Mouse (Mus musculus) limb, embryonic 13.5 days (tissue): ENCODE results near the gene Rps27l. TPM values are rescaled to one million over a fixed set of nuclear protein-coding genes. Genes with fewer than 3 reads are reported as not detected.
"Not testable (repeated sequence)": the region's sequence is repeated elsewhere in the genome, so short reads cannot be mapped to it uniquely, and the experiment has no call there.

Experiments
- ATAC-seq: fragments of 200-750 bp; cut with Nextera tagmentation; 2 replicates; pipeline ENCODE4 v1.8.0; 2017; ENCODE audit warnings: low read depth, moderate number of reproducible peaks, moderate TSS enrichment; ENCODE audit not compliant: low FRiP score
- H3K27ac ChIP-seq: fragments of 300-500 bp; sonication (generic); 2 replicates; pipeline ENCODE4 v1.5.1; 2015; ENCODE audit warnings: inconsistent platforms, mild to moderate bottlenecking, moderate library complexity
- H3K27me3 ChIP-seq: fragments of 300-500 bp; sonication (generic); 2 replicates; pipeline ENCODE4 v1.6.1; 2015; ENCODE audit warnings: mild to moderate bottlenecking, inconsistent platforms
- H3K36me3 ChIP-seq: fragments of 300-500 bp; sonication (generic); 2 replicates; pipeline ENCODE4 v1.6.1; 2015; ENCODE audit warnings: inconsistent platforms, mild to moderate bottlenecking, moderate library complexity
- H3K4me1 ChIP-seq: fragments of 300-500 bp; sonication (generic); 2 replicates; pipeline ENCODE4 v1.6.1; 2015; ENCODE audit warnings: inconsistent platforms
- H3K4me2 ChIP-seq: fragments of 300-500 bp; sonication (generic); replicated peaks from 2 replicates; pipeline ENCODE4 v1.6.1; 2015; ENCODE audit warnings: inconsistent platforms, mild to moderate bottlenecking, moderate library complexity
- H3K4me3 ChIP-seq: fragments of 300-500 bp; sonication (generic); 2 replicates; pipeline ENCODE4 v1.5.1; 2015; ENCODE audit warnings: moderate library complexity, mild to moderate bottlenecking, inconsistent platforms
- H3K9ac ChIP-seq: fragments of 300-500 bp; sonication (generic); 2 replicates; pipeline ENCODE4 v1.6.1; 2015; ENCODE audit warnings: mild to moderate bottlenecking, inconsistent platforms
- H3K9me3 ChIP-seq: fragments of 300-500 bp; sonication (generic); 2 replicates; pipeline ENCODE4 v1.6.1; 2016; ENCODE audit warnings: inconsistent platforms
- WGBS: fragments of 180-500 bp; shearing (Covaris S2); methylation state at CpG from one replicate; pipeline ENCODE4 v1.1.7; 2015; 5-methylcytosine and 5-hydroxymethylcytosine counted together
- polyA plus RNA-seq: library from polyadenylated mRNA; unstranded; fragments of >200 nt; fragmentation: Nextera tagmentation; extraction: Ambion mirVana; gene quantifications from 2 replicates; pipeline ENCODE4 v1.2.1, GENCODE M21; 2015

Gene Rps27l
- 626 and 654 TPM in 2 replicates for polyA plus RNA-seq

DNA sequence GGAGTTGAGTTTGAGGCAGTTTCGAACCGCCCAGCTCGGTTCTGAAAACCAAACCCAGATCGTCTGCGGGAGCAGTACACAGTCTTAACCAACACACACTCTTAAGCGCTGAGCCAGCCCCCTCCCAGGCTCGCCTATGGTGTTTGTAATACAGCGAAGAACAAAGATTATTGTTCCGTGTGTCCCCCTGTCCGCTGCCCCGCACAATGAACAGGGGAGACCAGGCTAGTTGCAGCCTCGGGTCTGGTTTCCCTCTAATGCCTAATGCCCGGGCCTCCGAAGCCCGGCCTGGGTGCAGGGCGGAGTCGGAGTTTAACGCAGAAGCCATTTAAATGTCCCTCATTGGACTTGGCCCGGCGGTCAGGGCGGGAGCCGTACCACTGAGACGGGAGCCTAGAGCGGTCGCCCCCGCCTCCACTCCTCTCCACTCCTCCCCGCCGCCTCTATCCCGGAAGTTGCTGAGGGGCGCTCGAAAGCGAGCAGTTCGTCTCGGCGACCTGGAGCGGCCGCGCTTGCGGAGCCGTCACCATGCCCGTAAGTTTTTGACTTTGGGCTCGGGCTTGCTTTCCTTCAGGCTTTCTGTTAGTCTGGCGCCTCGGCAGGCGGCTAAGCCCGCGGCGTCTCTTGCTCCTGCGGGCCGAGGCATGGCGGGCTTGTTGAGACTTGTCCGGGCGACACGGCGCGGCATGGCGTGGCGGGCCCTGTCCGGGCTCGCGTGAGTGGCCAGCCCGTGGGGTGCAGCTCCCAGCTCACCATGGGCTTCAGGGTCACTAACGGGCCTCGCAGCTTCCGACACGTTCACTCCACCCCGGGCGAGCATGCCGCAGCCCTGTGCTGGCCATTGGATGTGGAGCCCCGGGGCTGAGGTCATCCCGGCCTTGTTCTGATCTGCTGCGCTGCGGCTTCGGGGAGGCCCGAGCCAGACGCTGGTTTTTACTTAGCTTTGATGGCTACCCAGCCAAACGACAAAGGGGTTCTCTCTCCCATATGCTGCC, at the start of gene Rps27l:
Gene Rps27l (plus strand): TSS at position 440 of the 995 bp plus-strand sequence.
- H3K4me3 ChIP-seq: peak within 1 kb of the TSS; percentile 91
- peaks cover 11% of the 10 kb centered on the region for H3K36me3 ChIP-seq
- H3K9ac ChIP-seq: peak within 1 kb of the TSS; percentile 95
- peak within 1 kb of the TSS; percentile 96 for H3K27ac ChIP-seq
- peak; percentile 100 for ATAC-seq
- WGBS: under 1% methylated on average over 77 of the region's 77 CpGs
- no peaks in the 10 kb centered on the region for H3K9me3 ChIP-seq
- H3K27me3 ChIP-seq: no peaks in the 10 kb centered on the region
- H3K4me1 ChIP-seq: peaks cover 14% of the 10 kb centered on the region; the same call in 1 of the 2 replicates
- peak within 1 kb of the TSS; percentile 89 for H3K4me2 ChIP-seq

DNA sequence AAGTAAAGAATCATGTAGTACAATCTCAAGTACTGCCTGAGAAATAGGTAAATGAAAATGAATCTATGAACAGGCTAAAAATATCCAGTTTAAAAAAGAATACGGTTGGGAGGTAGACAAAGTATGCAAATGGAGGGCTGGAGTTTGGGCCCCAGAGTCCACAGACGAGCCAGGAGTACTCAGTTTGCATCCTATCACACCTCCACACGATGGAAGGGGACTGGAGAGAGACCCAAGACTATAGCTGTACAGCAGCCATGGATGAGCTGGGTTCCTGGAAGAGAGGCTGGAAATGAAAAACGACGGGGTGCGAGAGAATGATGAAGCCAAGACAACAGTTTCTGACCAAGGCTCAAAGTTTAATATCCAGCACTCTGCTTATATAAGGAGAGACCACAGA, 48.9 kb upstream of the Rps27l start:
- Histone ChIP-seq H3K9me3 (no peaks in the 10 kb centered on the region), H3K36me3 (no peaks in the 10 kb centered on the region; the same call in 1 of the 2 replicates), H3K4me1 (peaks cover 10% of the 10 kb centered on the region), H3K9ac (no peak overlapping the region), H3K4me2 (no peak overlapping the region), H3K27ac (no peak overlapping the region), H3K27me3 (no peaks in the 10 kb centered on the region), H3K4me3 (no peak overlapping the region)
- WGBS: 52% methylated on average over 6 of the region's 6 CpGs
- no peak for ATAC-seq

DNA sequence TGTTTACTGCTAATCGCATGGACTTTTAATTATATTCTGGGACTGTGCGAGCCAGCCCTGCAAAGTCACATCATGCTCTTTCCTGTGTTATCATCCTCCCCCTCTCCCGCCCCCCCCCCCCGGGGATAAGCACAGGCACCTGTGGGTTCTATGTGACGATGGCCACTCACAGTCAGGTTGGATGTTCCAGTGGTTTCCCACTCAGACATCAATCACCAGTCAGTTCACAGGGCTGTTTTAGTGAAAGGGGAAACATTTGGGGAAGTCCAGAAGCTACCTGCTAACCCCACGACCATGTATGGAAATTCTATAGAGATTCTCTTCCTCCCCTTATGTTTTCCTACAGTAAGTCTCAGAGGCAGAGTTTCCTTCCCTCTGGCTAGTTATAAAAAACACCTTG, 48.0 kb upstream of the Rps27l start:
- Histone ChIP-seq H3K36me3 (no peaks in the 10 kb centered on the region; the same call in 1 of the 2 replicates), H3K9ac (no peak overlapping the region), H3K27me3 (no peaks in the 10 kb centered on the region), H3K4me2 (no peak overlapping the region), H3K9me3 (no peaks in the 10 kb centered on the region), H3K4me1 (peaks cover 10% of the 10 kb centered on the region), H3K4me3 (no peak overlapping the region), H3K27ac (no peak overlapping the region)
- 59% methylated on average over 6 of the region's 6 CpGs for WGBS
- no peak for ATAC-seq

DNA sequence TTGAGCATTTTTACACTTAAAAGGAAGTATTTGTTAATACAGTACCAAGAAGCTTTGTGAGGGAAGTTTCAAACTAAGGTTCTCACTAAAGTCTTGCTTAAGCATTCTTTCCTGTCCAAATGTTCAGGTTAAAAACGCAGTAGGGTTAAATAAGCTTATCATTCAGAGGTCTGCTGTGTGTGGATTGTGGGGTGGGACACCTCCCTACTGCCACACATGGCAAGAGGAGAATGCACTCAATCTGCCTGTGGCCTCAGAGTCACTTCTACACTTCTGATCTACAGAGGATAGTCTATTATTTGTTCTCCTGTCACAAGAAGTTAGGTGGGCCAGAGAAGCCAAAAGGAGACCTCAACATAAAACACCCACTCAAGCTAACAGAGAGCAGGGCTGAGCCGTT, 46.8 kb upstream of the Rps27l start:
- no peak overlapping the region for H3K27ac ChIP-seq
- H3K4me2 ChIP-seq: no peak overlapping the region
- peaks cover 4% of the 10 kb centered on the region; the same call in 1 of the 2 replicates for H3K36me3 ChIP-seq
- no peak for ATAC-seq
- H3K9ac ChIP-seq: no peak overlapping the region
- H3K27me3 ChIP-seq: no peaks in the 10 kb centered on the region
- peaks cover 10% of the 10 kb centered on the region for H3K4me1 ChIP-seq
- H3K9me3 ChIP-seq: no peaks in the 10 kb centered on the region
- H3K4me3 ChIP-seq: no peak overlapping the region
- WGBS: 86% methylated on average over 2 of the region's 2 CpGs

DNA sequence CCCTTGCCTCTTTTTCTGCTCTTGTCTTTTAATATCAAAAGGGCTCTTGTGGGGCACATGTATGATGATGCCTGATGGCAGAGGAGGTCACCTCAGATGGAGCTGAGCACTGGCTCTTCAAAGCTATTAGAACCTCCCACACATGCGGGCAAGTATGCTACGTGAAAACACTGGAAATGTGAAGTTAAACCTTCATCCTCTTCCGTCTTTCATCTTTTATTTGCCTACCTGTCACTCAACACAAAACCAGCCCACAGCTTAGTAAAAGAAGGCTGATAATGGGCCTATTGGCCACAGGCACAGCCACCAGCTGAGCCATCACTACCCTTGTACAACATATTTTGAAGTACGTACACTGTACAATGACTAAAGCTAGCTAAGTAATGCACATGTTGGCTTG, 46.4 kb upstream of the Rps27l start:
- H3K9me3 ChIP-seq: no peaks in the 10 kb centered on the region
- no peak overlapping the region for H3K4me2 ChIP-seq
- peaks cover 4% of the 10 kb centered on the region; the same call in 1 of the 2 replicates for H3K36me3 ChIP-seq
- peaks cover 10% of the 10 kb centered on the region for H3K4me1 ChIP-seq
- no peak overlapping the region for H3K4me3 ChIP-seq
- no peaks in the 10 kb centered on the region for H3K27me3 ChIP-seq
- H3K9ac ChIP-seq: no peak overlapping the region
- H3K27ac ChIP-seq: no peak overlapping the region
- WGBS: 83% methylated on average over 4 of the region's 4 CpGs
- no peak for ATAC-seq

DNA sequence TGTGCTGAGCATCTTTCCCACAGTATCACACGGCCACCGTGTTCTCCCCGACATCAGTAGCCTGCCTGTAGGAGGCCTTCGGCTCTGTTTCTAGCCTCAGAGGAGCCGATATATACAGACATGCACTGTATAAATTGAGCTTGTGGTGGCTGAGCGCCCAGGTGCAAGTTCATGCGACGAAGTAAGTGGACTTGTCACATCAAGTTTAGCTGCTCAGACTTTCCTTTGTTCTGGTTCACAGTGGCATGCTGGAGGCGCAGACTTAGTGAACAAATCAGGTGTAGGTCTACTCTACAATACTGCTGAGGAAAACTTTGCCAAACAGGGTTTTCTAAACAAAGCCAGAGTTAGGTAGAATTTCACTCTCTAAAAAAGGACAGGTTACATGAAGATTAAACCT, 39.9 kb upstream of the Rps27l start:
- ATAC-seq: no peak
- Histone ChIP-seq H3K4me2 (no peak overlapping the region), H3K9ac (0 out of 2 replicates have a peak overlapping the region, but pooled peaks have one; percentile 19), H3K36me3 (peaks cover 4% of the 10 kb centered on the region; the same call in 1 of the 2 replicates), H3K27me3 (no peaks in the 10 kb centered on the region), H3K9me3 (no peaks in the 10 kb centered on the region), H3K4me1 (peaks cover 11% of the 10 kb centered on the region), H3K27ac (no peak overlapping the region), H3K4me3 (no peak overlapping the region)
- WGBS: 77% methylated on average over 9 of the region's 9 CpGs

DNA sequence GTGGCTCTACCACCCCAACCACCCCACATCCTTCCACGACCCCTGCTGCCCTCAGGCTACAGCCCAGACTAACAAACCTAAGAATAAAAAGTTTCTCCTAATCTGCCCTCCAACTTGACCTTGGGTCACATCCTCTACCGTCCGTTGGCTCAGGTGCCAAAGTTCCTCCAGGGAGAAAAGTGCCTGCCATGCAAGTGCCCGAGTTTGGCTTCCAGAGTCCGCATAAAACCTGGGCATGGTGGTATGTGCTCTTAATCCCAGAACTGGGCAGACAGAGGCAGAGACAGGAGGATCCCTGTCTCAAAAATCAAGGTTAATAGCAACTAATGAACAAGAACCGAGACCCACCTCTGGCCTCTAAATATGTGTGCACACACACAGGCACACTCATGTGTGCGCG, 38.8 kb upstream of the Rps27l start:
- Histone ChIP-seq H3K36me3 (peaks cover 4% of the 10 kb centered on the region; the same call in 1 of the 2 replicates), H3K9me3 (no peaks in the 10 kb centered on the region), H3K9ac (no peak overlapping the region), H3K27me3 (no peaks in the 10 kb centered on the region), H3K27ac (no peak overlapping the region), H3K4me3 (no peak overlapping the region), H3K4me1 (peaks cover 11% of the 10 kb centered on the region), H3K4me2 (no peak overlapping the region)
- ATAC-seq: no peak
- WGBS: 87% methylated on average over 8 of the region's 8 CpGs

DNA sequence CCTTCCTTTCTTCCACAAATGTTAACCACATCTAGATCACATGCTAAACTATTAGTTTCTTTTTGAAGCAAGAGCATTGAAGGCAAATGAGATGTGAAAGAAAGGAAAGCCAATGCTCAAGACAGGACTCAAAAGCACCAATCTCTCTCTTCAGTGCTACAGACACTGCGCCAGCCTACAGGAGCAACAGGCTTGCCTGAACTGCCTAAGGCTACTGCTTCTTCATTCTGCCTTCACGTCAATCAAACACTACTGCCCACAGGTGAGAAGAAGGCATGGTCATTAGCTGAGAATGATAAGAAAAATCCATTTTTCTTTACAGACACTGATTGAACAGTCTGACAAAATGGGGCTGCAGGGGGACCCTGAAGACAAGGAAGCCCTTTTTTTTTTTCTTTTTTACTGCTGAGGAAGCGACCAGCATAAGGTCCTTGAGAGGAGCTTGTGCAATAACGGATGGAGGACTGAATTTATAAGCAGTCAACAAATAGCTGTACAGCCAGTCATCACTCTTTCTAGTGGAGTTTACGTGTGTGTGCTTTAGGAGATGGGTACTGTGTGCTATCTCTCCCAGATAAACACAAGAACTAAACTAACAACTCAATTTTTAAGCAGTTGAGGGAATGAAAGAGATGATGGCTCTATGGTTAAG, 38.0 kb upstream of the Rps27l start:
- Histone ChIP-seq H3K27me3 (no peaks in the 10 kb centered on the region), H3K9ac (no peak overlapping the region), H3K4me2 (no peak overlapping the region), H3K9me3 (no peaks in the 10 kb centered on the region), H3K4me3 (no peak overlapping the region), H3K27ac (no peak overlapping the region), H3K36me3 (peaks cover 4% of the 10 kb centered on the region), H3K4me1 (peaks cover 11% of the 10 kb centered on the region)
- no peak for ATAC-seq
- WGBS: 89% methylated on average over 5 of the region's 5 CpGs

DNA sequence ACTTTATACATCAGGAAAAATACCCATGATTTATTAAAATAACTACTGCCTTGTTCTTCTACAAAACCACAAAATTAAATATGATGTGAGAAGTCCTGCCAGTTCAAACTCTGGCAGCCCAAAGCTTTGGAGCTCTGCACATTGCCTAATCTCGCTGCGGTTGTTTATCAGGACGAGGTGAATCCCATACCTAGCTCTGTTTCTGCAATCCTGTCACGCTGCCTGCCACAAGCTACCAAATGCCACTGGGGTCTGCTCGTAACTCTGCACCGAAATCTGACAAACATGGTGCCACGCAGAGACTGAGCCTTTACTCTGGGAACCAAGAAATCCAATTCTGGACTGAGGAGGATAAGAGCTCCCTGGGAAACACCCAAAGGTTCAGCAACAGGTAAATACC, 36.0 kb upstream of the Rps27l start:
- no peak overlapping the region for H3K27ac ChIP-seq
- H3K9me3 ChIP-seq: no peaks in the 10 kb centered on the region
- WGBS: 74% methylated on average over 7 of the region's 7 CpGs
- H3K9ac ChIP-seq: no peak overlapping the region
- H3K4me3 ChIP-seq: no peak overlapping the region
- no peaks in the 10 kb centered on the region; the same call in 1 of the 2 replicates for H3K36me3 ChIP-seq
- no peak for ATAC-seq
- peaks cover 11% of the 10 kb centered on the region for H3K4me1 ChIP-seq
- H3K27me3 ChIP-seq: no peaks in the 10 kb centered on the region
- H3K4me2 ChIP-seq: no peak overlapping the region

DNA sequence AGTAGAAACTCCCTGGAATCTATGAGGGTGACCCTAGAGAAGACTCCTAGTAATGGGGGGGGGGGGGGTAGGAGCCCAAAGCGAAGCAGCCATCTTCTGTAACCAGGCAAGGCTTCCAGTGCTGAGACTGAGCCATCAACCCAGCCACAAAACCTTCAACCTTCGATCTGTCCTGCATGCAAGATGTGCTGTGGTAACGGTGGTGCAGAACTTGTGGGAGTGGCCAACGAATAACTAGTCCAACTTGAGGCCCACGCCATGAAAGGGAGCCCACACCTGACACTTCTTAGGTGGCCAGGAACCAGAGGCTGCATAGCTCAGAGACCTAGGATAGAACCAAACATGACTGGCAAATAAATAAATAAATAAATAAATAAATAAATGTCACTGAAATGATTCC, 35.2 kb upstream of the Rps27l start:
- Histone ChIP-seq H3K27ac (no peak overlapping the region), H3K4me1 (peaks cover 11% of the 10 kb centered on the region), H3K4me3 (no peak overlapping the region), H3K36me3 (no peaks in the 10 kb centered on the region; the same call in 1 of the 2 replicates), H3K27me3 (no peaks in the 10 kb centered on the region), H3K9ac (no peak overlapping the region), H3K4me2 (no peak overlapping the region), H3K9me3 (no peaks in the 10 kb centered on the region)
- 89% methylated on average over 5 of the region's 5 CpGs for WGBS
- ATAC-seq: no peak

DNA sequence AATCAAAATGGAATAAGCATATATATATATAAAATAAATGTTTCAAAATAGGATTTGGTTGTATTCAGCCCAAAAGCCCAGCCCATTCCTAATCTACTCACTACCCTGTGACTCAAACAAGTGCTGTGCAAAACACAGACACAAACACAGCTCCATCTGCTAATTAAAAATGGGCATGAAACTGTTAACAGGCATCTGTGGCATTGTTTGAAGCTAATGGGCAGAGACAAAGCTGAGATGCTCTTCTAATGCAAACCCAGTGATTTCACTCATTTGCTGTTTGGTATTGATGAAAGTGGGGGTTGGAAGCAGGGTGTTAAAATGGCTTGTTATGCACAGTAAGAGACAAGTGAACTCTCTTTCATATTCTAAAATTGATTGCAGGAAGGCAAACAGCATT, 33.6 kb upstream of the Rps27l start:
- ATAC-seq: no peak
- Histone ChIP-seq H3K36me3 (no peaks in the 10 kb centered on the region; the same call in 1 of the 2 replicates), H3K9ac (no peak overlapping the region), H3K4me3 (no peak overlapping the region), H3K4me2 (no peak overlapping the region), H3K9me3 (no peaks in the 10 kb centered on the region), H3K4me1 (peaks cover 4% of the 10 kb centered on the region), H3K27ac (no peak overlapping the region), H3K27me3 (no peaks in the 10 kb centered on the region)

DNA sequence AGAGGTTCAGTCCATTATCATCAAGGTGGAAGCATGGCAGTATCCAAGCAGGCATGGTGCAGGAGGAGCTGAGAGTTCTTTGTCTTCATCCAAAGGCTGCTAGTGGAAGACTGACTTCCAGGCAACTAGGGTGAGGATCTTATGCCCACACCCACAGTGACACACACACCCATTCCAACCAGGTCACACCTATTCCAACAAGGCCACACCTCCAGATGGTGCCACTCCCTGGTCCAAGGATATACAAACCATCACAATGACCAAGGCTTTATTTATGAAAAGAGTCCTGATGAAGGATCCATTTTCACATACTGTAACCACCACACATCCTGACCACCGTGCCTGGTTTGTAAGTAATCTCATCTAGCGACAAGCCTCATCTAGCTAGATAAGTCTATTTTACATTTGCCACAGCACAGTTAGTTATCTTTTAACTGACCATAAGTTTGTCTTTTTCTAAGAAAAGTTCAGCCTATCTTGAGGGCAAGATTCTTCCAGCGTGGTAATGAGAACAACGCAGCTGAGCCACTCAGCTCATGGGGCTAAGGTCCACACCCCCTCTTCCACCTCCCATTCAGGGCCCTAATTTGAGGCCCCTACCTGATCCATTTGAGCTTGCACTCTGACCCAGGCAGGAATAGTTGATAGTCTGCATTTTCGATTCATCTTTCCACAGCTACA, 32.5 kb upstream of the Rps27l start:
- ATAC-seq, H3K27ac ChIP-seq, H3K9ac ChIP-seq, H3K36me3 ChIP-seq, H3K4me2 ChIP-seq, H3K4me3 ChIP-seq, H3K27me3 ChIP-seq, H3K9me3 ChIP-seq: not testable (repeated sequence)
- WGBS: 92% methylated on average over 5 of the region's 5 CpGs
- peaks cover 13% of the 10 kb centered on the region for H3K4me1 ChIP-seq
